Mouse (Mus musculus): ENCODE data around the gene Prlh. TPM values are rescaled to one million over a fixed set of nuclear protein-coding genes. Genes with fewer than 3 reads are reported as not detected.

Prlh gene
- total RNA-seq, 2 experiments from 2014 or later, result not detected

- no peak for DNase-seq
These were observed 48.2 kb downstream of the Prlh start for GRCm38 (mm10) chr1:91001101-91001500.

GRCm38 (mm10) chr1:91001871-91002539 lies 49.1 kb downstream of the Prlh start:
- no peak for DNase-seq

GRCm38 (mm10) chr1:91002641-91003040 lies 49.7 kb downstream of the Prlh start:
- no peak for DNase-seq

Other genes starting within 250 kb of the Prlh start
- gene Col6a3, start 109.1 kb upstream of the Prlh start, total RNA-seq (2021), result 100 to 1,000 TPM; 124 to 127 TPM
- gene Mlph, start 38.0 kb upstream of the Prlh start, total RNA-seq (2021), result 1 to 10 TPM; 1.6 to 1.9 TPM
- 1 to 10 TPM; 2.1 to 2.8 TPM for gene Rab17, start 16.6 kb downstream of the Prlh start, total RNA-seq (2021)
- gene Lrrfip1, start 45.6 kb downstream of the Prlh start, total RNA-seq (2021), result 10 to 100 TPM; 42.7 to 57.2 TPM
- gene Rbm44, start 192.0 kb downstream of the Prlh start, total RNA-seq (2021), result under 1 TPM; 0.21 to 0.30 TPM
- 10 to 100 TPM in 1 of 2 experiments, 1 to 10 TPM in 1; 8.3 to 11.3 TPM for gene Ramp1, start 226.7 kb downstream of the Prlh start, total RNA-seq (2021)

All from adrenal gland, postnatal 10 days (tissue).